Mouse (Mus musculus): ENCODE data around the gene Cmip.

Gene Cmip

DNA sequence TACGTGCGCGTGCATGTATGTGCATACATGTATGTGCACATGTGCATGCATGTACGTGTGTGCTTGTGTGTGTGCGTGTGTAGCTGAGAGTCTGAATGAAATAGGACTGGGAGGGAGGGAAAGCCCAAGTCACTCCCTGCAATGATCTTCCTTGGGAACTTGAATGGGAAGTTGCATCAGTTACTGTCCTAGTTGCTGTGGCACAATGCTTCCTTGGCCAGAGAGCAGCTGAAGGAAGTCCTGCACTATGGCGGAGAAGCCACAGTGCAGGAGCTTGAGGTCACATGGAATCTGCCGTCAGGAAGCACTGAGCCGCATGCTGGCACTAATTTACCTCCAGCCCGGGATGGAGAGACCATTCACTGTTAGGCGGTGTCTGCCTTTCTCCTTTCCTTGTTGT, 37.9 kb downstream of the Cmip start:
- no peak for DNase-seq (ENCODE audit: extremely low read depth, low read depth)

DNA sequence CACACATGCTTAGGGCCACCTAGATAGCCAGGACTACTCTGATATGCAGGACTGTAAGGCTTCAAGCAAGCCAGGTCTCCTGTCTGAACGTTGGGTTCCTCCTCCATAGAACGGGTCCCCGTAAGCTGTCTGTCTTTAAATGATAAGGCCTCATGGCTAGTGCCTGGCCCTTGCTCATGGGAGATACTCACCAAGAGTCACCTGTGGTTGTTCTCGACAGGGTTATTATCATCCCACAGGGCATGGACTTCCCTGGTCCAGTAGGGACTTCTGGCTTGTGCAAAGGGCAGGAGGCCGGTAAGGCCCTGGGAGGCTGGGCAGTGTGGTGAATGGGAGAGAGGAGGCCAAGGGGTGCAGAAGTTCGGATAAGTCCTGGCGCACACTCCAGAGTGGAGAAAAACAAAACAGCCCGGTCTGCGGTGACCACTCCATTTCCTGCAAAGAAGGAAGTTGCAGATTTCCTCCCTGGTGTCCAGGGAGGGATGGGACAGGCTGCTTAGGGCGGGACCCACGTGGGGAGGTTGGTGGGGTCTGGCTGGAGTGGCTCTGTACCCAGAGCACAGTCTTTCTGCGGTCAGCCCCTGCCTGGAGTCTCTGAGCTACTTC, 41.2 kb downstream of the Cmip start:
- DNase-seq (ENCODE audit: extremely low read depth, low read depth) = peak; percentile 84

DNA sequence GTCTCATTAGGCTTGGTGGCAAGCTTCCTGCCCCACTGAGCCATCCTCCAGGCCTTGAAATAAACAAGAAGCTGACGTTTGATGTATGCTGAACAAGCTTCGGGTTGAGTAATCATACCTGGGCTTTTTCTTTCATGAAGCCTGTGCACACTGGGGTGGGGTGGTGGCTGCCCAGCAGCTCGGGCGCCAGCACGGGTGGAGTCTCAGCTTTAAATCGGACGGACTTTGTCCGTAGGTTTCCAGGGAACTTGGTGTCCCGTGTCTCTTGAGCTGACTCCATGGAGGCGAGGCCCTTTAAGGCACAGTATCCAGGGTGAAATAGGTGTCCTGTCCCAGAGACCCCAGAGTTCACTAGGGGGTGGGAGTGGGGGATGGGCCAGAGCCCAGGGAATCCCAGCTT, 42.3 kb downstream of the Cmip start:
- no peak for DNase-seq (ENCODE audit: extremely low read depth, low read depth)

DNA sequence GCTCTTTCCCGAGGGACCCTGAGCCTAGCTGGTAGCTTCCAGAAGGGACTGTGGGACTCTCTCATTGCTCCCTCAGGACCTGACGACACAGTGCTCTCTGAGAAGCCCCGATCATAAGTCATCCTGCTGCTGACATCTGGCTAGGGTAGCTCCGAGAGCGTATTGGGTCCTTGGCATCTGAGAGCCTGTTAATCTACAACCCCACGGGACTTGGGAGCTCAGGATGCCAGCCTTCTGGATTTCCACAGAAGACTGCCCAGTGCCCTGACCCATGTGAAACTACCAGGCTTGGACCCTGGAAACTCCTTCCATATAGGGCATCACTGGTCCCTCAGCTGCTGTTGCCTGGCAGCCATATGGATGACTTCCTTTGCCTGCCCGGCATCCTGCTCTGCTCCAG, 43.3 kb downstream of the Cmip start:
- DNase-seq (ENCODE audit: extremely low read depth, low read depth) = no peak

DNA sequence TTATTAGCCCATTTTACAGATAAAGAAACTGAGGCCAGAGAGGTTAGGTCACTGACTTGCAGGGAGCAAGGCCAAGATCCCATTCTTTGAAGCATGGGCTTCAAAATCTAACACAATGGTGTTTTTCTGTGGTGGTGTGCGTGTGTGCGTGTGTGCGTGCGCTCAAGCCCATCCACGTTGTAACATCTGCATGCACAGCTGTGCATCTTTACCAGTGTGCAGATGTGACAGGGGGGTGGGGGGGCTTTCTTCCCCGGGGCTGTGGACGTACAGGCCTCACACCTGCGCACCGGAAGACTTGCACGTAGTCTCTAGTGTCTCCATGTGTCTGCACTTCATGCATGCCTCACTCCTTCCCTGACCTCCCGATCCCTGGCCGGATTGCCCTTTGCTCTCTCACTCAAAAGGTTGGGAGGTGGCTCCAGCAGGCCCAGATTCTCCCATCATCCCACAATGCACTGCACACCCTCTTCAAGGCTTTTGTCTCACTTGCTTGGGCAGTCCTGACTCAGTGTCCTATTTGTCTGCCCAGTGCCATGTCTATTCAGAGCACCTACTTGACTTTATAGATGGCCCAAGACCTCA, 44.7 kb downstream of the Cmip start:
- no peak for DNase-seq (ENCODE audit: extremely low read depth, low read depth)

DNA sequence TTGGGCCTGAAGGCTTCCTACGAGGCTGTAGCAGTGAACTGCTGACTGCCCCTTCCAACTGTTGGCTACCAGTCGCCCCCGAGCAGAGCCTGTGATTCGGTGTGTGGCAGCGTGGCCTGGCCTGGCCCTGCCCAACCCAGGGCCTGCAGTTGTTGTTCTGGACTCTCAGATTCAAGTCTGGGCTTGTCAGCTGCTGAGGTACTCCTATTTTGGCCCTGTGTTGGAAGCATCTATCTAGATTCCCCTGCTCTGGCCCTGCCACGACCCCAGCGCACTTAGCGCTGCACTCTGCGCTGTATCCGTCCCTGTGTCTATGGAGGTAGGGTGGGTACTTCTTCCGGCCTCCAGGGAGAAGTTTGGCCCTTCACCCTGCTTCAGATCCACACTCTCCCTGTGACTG, 45.2 kb downstream of the Cmip start:
- no peak for DNase-seq (ENCODE audit: extremely low read depth, low read depth)

DNA sequence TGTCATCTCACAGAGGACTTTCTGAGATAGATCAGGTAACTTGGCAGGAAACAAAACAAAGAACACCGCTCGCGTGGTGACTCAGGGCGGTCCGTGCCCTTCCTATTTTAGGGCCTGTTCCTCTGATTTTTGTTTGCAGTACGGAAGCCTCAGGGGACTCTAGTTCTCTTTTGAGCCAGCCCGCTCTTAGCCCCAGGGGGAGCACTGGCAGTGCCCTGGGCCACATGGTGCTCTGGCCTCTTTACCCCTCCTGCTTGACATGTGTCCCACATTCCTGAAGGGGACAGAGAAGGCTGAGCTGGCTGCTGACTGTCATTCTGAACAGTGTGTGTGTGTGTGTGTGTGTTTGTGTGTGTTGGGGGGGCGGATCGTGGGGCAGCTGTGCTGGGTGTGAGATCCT, 46.8 kb downstream of the Cmip start:
- no peak for DNase-seq (ENCODE audit: extremely low read depth, low read depth)

GRCm38 (mm10) chr8:117305405-117305804, 48.5 kb downstream of the Cmip start:
- no peak for DNase-seq (ENCODE audit: extremely low read depth, low read depth)

DNA sequence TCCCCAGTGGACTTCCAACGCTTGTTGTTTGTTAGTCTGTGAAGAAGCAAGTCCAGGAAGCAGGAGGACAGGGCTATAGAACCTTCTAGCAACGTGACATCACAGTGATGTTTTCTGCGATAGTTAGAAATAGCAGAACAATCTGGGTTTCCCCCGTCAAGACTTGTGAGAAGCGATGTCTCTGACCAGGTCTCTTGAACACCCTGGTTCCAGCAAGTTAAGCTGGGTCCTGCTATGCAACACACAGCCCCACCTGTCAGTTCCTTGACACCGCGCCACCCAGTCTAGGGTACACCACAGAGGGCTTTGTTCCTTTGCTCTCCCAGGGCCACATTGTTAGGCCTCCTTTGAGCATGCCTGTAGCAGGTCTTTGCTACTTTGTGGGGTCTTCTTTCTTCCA, 49.9 kb downstream of the Cmip start:
- no peak for DNase-seq (ENCODE audit: extremely low read depth, low read depth)

DNA sequence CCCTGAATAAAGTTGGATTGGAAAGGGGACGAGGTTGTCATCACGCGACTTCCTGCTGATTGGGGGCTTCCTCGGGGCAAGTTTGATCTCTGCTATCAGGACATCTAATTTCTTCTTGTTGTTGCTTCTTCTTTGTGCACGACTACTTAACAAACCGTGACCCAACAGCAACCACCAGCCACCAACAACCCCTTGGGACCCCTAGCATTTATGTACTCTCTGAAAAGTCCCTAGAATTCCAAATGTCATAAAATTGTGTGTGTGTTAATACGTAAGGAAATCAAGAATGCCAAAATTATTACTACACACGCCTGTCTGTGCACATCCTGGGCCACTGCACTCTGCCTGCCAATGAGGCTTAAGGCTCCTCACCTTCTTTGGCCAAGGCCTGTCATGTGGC, 50.4 kb downstream of the Cmip start:
- no peak for DNase-seq (ENCODE audit: extremely low read depth, low read depth)

- no peak for DNase-seq (ENCODE audit: extremely low read depth, low read depth)
Measured at GRCm38 (mm10) chr8:117308303-117309095, 51.6 kb downstream of the Cmip start.

- no peak for DNase-seq (ENCODE audit: extremely low read depth, low read depth)
Measured at GRCm38 (mm10) chr8:117309653-117310274, 52.9 kb downstream of the Cmip start.

DNA sequence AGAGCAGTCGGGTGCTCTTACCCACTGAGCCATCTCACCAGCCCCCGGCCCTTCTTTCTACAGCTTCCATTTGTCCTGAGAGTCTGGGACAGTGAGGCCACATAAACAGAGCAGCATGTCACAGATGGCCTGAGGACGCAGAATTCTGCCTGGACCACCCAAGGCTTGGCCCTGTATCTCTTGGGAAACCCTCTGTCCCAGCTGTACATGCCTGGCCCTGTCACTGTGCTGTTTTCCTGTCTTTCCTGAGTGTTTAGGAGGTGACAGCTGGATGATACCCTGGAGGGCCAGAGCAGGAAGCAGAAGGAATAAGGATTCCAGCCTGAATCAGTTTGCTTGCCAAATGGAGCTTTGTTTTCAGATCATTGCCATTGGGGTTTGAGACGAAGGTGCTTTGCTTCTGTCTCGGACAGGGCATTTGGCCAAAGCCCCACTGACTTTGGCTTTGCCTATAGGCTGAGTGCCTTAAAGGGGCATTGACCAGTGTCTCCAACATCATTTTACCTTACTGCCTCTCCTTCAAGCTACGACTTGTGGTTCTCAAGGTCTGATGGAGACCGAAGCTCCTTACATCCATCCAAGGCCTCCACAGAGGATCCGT, 54.2 kb downstream of the Cmip start:
- no peak for DNase-seq (ENCODE audit: extremely low read depth, low read depth)

DNA sequence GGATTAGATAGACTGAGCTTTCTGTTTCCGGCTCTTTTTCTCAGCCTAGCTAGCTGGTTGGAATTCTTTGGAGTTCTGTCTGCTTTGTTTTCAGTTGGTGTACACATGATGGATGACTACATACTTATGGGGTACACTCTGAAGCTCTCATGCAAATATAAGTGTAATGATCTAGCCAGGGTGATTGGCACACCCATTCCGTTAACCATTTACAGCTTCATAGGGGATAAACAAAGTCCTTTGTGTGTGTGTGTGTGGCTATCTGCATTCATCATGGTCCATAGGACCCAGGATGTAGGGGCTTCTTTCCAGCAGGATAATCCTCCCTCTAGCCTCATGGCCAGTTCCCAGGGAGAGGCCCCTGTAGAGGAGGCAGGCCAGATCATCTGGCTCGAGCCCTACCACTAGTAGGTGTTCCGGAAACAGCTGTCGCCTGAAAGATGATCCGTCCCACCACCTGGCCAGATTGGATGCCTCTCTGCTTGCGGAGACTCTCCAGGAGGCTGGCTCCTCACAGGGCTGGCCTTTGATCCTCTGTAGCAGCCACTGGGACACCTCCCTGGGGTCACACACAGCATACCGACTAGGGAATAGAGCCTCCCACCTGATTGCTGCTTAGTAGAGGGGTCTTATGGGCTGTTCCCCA, 57.6 kb downstream of the Cmip start:
- no peak for DNase-seq (ENCODE audit: extremely low read depth, low read depth)

DNA sequence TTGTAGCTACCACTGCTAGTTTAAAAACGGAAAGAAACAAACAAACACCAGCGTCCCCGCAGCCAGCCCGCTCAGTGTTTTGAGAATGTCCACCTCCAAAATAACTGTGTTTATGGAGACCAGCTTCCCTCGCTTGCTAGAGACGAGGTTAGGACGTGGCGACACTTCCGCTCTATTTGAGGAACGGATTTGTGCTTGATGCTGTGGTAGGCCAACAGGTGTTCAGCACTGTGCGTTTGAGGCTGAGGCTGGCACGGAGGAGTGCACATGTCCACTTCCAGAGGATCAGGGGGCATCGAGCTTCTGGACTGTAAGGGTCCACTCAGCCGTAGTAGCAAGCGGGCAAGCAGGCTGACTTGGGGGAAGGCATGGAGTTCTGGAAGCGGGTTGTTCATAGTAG, 58.9 kb downstream of the Cmip start:
- no peak for DNase-seq (ENCODE audit: extremely low read depth, low read depth)

DNA sequence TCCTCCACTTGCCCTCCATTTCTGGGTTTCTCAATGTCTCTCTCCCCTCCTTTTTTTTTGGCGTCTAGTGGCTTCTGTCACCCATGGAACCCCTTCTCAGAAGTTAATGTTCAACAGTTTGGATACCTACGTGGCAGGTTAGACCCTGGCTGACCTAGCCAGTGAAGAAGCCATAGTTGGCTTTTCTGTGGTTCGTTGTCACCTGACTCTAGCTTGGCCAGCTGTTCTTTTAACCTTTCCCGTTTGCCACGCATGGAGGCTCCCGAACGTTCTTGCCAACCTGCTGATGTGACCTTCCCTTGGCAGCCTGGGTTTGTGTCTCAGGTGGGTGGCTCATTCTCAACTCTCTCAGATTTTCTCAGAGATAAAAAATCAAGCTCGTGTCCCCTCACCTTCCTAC, 60.6 kb downstream of the Cmip start:
- DNase-seq (ENCODE audit: extremely low read depth, low read depth) = no peak

DNA sequence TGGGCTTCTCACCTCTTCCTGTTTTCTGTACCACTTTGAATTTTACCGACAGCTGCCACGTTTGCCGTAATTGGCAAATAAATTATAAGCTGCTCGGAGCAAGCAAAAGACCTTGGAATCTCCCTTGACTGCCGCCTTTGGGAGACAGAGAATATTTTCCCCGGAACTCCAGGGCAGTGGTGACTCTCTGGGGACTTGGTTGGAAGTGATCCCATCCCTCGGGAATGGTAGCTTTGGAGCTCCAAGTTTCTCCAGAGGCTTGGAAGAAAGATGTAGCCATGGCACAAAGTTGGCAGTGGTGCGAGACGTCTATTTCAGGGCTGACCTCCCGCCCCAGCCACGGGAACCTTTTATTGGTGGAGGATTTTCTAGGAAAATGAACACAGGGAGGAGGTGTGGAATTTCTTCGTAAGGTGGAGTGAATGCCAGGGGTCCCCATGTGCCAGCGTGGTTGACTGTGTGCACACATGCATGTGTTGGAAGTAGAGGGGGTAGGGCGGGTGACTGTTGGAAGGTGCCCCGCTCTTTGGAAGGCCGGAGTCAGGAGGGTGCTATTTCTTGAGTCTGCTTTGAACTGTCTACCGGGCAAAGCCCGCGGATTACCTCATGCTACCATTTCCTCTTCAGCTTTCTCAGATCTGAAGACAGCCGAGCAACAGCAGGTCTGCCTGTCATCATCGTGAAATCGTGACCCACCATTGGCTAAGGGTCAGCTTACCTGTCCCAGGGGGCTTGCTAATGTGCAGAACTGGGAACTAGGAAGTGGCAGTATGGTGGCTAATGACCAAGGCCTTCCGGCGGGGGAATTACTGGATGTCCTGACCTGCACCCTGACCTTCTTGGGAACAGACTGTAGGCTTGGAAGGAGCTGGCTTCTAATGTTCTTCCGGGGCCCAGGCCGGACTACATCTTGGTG, 62.3 kb downstream of the Cmip start:
- DNase-seq (ENCODE audit: extremely low read depth, low read depth) = no peak

DNA sequence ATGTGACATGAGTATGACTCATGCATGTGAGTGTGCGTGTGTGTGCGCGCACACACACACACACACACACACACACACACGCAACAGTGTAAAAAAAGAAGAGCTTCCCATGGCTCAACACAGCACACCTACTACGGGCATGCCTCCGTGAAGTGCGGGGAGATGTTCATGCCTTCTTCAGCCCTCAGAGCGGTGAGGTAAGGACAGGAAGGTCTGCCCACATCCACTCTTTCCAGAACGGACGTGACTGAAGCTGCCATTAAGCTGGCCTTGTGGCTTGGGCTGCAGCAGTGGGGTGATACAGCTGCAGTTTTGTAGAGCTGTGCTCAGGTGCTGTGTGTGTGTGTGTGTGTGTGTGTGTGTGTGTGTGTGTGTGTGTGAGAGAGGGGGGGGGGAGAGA, 63.8 kb downstream of the Cmip start:
- no peak for DNase-seq (ENCODE audit: extremely low read depth, low read depth)

GRCm38 (mm10) chr8:117321232-117321631, 64.4 kb downstream of the Cmip start:
- no peak for DNase-seq (ENCODE audit: extremely low read depth, low read depth)

DNA sequence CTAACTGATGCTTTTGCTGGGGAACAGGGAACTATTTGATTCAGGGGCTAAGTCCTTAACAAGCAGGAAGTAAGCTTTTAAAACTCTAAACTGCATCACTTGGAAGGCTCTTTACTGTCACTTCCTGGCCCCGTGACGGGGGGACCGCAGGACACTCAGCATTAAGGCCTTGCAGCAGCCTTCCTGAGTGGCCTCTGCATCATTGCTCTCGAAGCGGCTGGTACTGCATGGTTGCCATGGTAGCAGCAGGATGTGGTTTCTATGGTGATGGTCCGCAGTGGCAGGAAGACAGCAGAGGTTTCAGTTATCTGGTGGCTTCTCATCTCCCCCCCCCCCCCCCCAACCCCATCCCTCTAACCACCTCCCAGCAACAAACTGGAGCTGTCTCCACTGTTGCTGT, 65.2 kb downstream of the Cmip start:
- no peak for DNase-seq (ENCODE audit: extremely low read depth, low read depth)

Data from MEL-GATA-1-ER (cell line).